Mouse (Mus musculus) midbrain, postnatal 0 days (tissue): ENCODE measurements at regions not wholly inside any gene's neighbourhood (a gene's known extent, or its start where the extent isn't known, plus 50 kb on each side); places are given as distances from the start of the nearest gene placed in this dataset.

Experiments used
- ATAC-seq: fragments of 200-750 bp; cut with Nextera tagmentation; 2 replicates; pipeline ENCODE4 v1.8.0; 2017; ENCODE audit warnings: moderate number of reproducible peaks, mild to moderate bottlenecking, moderate TSS enrichment, moderate library complexity; ENCODE audit not compliant: low FRiP score
- DNase-seq: peaks from one replicate; pipeline ENCODE4 v3.0.0-alpha.2; 2015; ENCODE audit warnings: low spot score
- H3K27ac ChIP-seq: fragments of 300-500 bp; sonication (generic); 2 replicates; pipeline ENCODE4 v1.5.1; 2014; ENCODE audit warnings: low read depth, mild to moderate bottlenecking, low read length, mixed read lengths
- H3K27me3 ChIP-seq: fragments of 300-500 bp; sonication (generic); 2 replicates; pipeline ENCODE4 v1.6.1; 2014; ENCODE audit warnings: low read length, control low read depth, mixed read lengths; ENCODE audit not compliant: insufficient read depth
- H3K36me3 ChIP-seq: fragments of 300-500 bp; sonication (generic); 2 replicates; pipeline ENCODE4 v1.6.1; 2014; ENCODE audit warnings: low read length, control low read depth, mixed read lengths; ENCODE audit not compliant: insufficient read depth
- H3K4me1 ChIP-seq: fragments of 300-500 bp; sonication (generic); 2 replicates; pipeline ENCODE4 v1.6.1; 2014; ENCODE audit warnings: mild to moderate bottlenecking, control low read depth, antibody characterized with exemption, low read length, mixed read lengths; ENCODE audit not compliant: insufficient read depth
- H3K4me2 ChIP-seq: fragments of 300-500 bp; sonication (generic); 2 replicates; pipeline ENCODE4 v1.6.1; 2014; ENCODE audit warnings: low read depth, mild to moderate bottlenecking, low read length, mixed read lengths; ENCODE audit not compliant: poor library complexity, severe bottlenecking
- H3K4me3 ChIP-seq: fragments of 300-500 bp; sonication (generic); 2 replicates; pipeline ENCODE4 v1.5.1; 2014; ENCODE audit warnings: low read depth, mild to moderate bottlenecking, low read length, moderate library complexity
- H3K9ac ChIP-seq: fragments of 300-500 bp; sonication (generic); replicated peaks from 2 replicates; pipeline ENCODE4 v1.6.1; 2014; ENCODE audit warnings: mild to moderate bottlenecking, low read length, moderate library complexity, mixed read lengths; ENCODE audit not compliant: poor library complexity, severe bottlenecking
- H3K9me3 ChIP-seq: fragments of 300-500 bp; sonication (generic); 2 replicates; pipeline ENCODE4 v1.6.1; 2016; ENCODE audit warnings: low read length, control low read depth
- CTCF ChIP-seq: IDR thresholded peaks from 2 replicates; pipeline ENCODE4 v1.5.1; 2016; ENCODE audit warnings: antibody characterized with exemption, mild to moderate bottlenecking
- WGBS: fragments of 180-500 bp; shearing (Covaris S2); extraction: QIAGEN DNeasy Blood & Tissue Kit; methylation state at CpG from one replicate; pipeline ENCODE4 v1.1.7; 2014; 5-methylcytosine and 5-hydroxymethylcytosine counted together

DNA sequence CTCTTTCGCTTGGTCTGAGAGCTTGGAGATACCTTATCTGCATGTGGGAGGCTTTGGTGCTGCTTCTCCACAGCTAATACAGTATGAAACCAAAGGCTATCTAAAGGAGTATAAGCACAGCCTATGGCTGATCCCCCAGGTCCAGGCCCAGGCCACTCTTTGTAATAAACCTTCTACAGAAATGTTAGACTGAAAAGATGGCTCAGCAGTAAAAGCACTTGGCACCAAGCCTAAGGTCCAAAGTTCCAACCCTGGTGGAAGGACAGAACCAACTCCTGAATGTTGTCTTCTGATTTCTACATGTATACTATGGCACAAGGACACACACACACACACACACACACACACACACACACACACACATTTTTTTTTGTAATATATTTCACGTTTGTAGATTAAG, 1397.2 kb upstream of the Cntnap5a start:
- no peak for DNase-seq
- ATAC-seq: no peak
- TF ChIP-seq CTCF: no peak
- no peak overlapping the region for H3K9ac ChIP-seq
- no peaks in the 10 kb centered on the region for H3K27me3 ChIP-seq
- 90% methylated on average over 2 of the region's 2 CpGs for WGBS
- no peak overlapping the region for H3K4me3 ChIP-seq
- no peak overlapping the region for H3K4me2 ChIP-seq
- H3K4me1 ChIP-seq: no peaks in the 10 kb centered on the region
- no peaks in the 10 kb centered on the region for H3K9me3 ChIP-seq
- H3K27ac ChIP-seq: no peak overlapping the region
- no peaks in the 10 kb centered on the region for H3K36me3 ChIP-seq

DNA sequence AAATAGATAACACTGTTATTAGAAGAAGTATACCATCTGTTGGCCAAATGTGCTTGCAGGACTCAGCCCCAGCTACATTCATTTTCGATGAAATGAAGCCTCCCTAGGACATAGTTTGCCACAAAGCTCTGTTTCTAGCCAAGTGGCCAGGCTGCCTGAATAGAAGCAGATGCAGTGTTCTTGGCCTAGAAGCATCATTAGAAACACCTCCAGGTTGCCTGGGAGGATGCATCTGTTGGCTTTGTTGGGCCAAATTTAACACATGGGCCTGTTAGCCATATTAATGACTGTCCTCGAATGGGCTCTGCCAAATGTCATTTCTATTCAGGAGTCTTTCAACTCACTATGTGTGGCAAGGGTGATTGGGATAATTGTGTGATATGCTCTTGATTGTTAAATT, 1354.0 kb upstream of the Cntnap5a start:
- Histone ChIP-seq H3K4me3 (no peak overlapping the region), H3K9me3 (no peaks in the 10 kb centered on the region), H3K9ac (no peak overlapping the region), H3K4me1 (no peaks in the 10 kb centered on the region), H3K27me3 (no peaks in the 10 kb centered on the region), H3K27ac (no peak overlapping the region), H3K4me2 (no peak overlapping the region), H3K36me3 (no peaks in the 10 kb centered on the region)
- ATAC-seq: no peak; the same call in 1 of the 2 replicates
- 66% methylated on average over 2 of the region's 2 CpGs for WGBS
- TF ChIP-seq CTCF: no peak
- peak; percentile 82 for DNase-seq

DNA sequence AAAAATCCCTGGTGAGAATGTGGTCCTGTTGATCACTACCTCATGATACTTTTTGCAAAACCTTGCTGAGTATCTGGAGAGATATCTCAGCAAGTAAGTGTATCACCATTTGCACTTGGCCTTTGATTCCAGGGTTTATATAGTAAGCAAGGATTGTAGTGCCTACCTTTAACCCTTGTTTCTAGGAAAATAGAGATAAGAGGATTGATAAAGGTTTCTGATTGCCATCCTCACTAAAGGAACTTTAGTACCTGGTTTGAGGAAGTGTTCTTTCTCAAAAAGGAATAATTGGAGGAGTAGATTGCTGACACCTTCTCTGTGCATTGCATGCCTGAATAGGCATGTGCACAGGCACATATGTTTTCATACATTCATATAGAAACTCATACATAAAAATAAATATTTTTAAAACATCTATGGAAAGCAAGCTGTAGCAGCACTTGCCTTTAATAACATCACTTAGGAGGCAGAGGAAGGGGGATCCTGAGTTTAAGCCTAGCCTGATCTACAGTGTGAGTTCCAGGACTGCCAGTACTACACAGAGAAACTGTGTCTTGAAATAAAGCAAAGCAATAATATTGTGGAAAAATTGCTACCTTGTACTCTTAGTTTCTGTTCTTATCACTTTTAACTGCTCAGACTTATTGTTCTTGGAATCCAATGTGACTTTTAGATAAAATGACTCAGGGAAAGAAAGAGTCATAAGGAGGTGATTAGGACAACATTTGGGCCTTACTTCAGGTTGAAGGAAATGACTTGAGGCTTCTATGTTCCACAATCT, 1326.2 kb upstream of the Cntnap5a start:
- no peaks in the 10 kb centered on the region for H3K9me3 ChIP-seq
- ATAC-seq (no peak), DNase-seq (no peak)
- no peaks in the 10 kb centered on the region for H3K36me3 ChIP-seq
- no peaks in the 10 kb centered on the region for H3K4me1 ChIP-seq
- TF ChIP-seq CTCF: no peak
- no peak overlapping the region for H3K4me3 ChIP-seq
- H3K9ac ChIP-seq: no peak overlapping the region
- no peak overlapping the region for H3K27ac ChIP-seq
- H3K27me3 ChIP-seq: no peaks in the 10 kb centered on the region
- H3K4me2 ChIP-seq: no peak overlapping the region

DNA sequence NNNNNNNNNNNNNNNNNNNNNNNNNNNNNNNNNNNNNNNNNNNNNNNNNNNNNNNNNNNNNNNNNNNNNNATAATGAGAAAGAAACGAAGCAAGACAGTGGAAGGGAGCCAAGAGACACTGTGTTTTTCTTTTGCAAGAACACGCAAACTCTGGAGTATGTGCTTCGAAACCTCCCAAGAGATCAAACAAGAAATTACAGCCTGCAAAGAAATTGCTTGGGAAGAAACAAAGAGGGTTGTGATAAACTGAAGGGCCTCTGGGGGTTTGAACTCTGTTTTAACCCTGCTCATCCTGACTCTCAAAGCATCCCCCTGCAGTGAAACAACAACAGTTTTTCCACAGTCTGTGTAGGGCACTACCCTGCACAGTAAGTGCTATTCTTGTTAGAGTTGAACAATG, 1292.5 kb upstream of the Cntnap5a start:
- Histone ChIP-seq H3K27ac (no peak overlapping the region), H3K4me1 (no peaks in the 10 kb centered on the region), H3K27me3 (no peaks in the 10 kb centered on the region), H3K4me3 (no peak overlapping the region), H3K4me2 (no peak overlapping the region), H3K9ac (no peak overlapping the region), H3K36me3 (no peaks in the 10 kb centered on the region), H3K9me3 (no peaks in the 10 kb centered on the region)
- ATAC-seq: no peak; the same call in 1 of the 2 replicates
- peak; percentile 3 for DNase-seq
- TF ChIP-seq CTCF: no peak
- WGBS: 57% methylated on average over 3 of the region's 3 CpGs
